Mouse (Mus musculus) kidney, adult 11 months (tissue): ENCODE measurements around the gene Gm8300.
"Not testable (repeated sequence)": the region's sequence is repeated elsewhere in the genome, so short reads cannot be mapped to it uniquely, and the experiment has no call there.

ENCODE experiments used
- DNase-seq: peaks from one replicate; pipeline ENCODE4 v3.0.0; 2022

Gene Gm8300

GRCm38 (mm10) chr12:87514016-87514415, at the start of gene Gm8300:
TSS of gene Gm8300 (plus strand) at chr12:87514316.
- DNase-seq = not testable (repeated sequence)

- DNase-seq = no peak
Measured at GRCm38 (mm10) chr12:87464678-87465297, 49.3 kb upstream of the Gm8300 start.

- DNase-seq = no peak
Measured at GRCm38 (mm10) chr12:87470263-87471136, 43.6 kb upstream of the Gm8300 start.

- peak; percentile 18 for DNase-seq
Measured at GRCm38 (mm10) chr12:87471421-87471963, 42.6 kb upstream of the Gm8300 start.

- peak; percentile 95 for DNase-seq
Measured at GRCm38 (mm10) chr12:87471964-87472786, 41.9 kb upstream of the Gm8300 start, which contains the start of gene Snw1. TSS of gene Snw1 (minus strand) at chr12:87472274.

- no peak for DNase-seq
Measured at GRCm38 (mm10) chr12:87474756-87475155, 39.4 kb upstream of the Gm8300 start.

GRCm38 (mm10) chr12:87482482-87482881, 31.6 kb upstream of the Gm8300 start:
- not testable (repeated sequence) for DNase-seq

GRCm38 (mm10) chr12:87488683-87489082, 25.4 kb upstream of the Gm8300 start:
- DNase-seq = not testable (repeated sequence)

- DNase-seq = not testable (repeated sequence)
Measured at GRCm38 (mm10) chr12:87494421-87494820, 19.7 kb upstream of the Gm8300 start, which contains the start of gene Gm5788. TSS of gene Gm5788 (plus strand) at chr12:87494721.

- DNase-seq = peak; percentile 12
Measured at GRCm38 (mm10) chr12:87519616-87520015, 5.5 kb downstream of the Gm8300 start.

- DNase-seq = no peak
Measured at GRCm38 (mm10) chr12:87543927-87544326, 29.8 kb downstream of the Gm8300 start.

GRCm38 (mm10) chr12:87550628-87551027, 36.5 kb downstream of the Gm8300 start:
- not testable (repeated sequence) for DNase-seq
